Mouse (Mus musculus) gastrocnemius, adult 18-20 months (tissue): ENCODE data around the gene Cenph. TPM values are rescaled to one million over a fixed set of nuclear protein-coding genes. Genes with fewer than 3 reads are reported as not detected.
"Not testable (repeated sequence)": the region's sequence is repeated elsewhere in the genome, so short reads cannot be mapped to it uniquely, and the experiment has no call there.

Experiments
- DNase-seq: peaks from one replicate; pipeline ENCODE4 v3.0.0; 2021; ENCODE audit warnings: low spot score
- long read RNA-seq, 2 experiments: library from polyadenylated mRNA; stranded (forward); transcript quantifications; one replicate each; pipeline ENCODE4 v2.0.0; 2021
- total RNA-seq, 2 experiments: library from RNA; stranded (reverse); gene quantifications; 2 replicates each; pipeline ENCODE4 v1.2.3; 2021

Gene Cenph
- total RNA-seq = not detected
- long read RNA-seq, experiment 1 = 0 reads
- long read RNA-seq, experiment 2 = 0 reads

DNA sequence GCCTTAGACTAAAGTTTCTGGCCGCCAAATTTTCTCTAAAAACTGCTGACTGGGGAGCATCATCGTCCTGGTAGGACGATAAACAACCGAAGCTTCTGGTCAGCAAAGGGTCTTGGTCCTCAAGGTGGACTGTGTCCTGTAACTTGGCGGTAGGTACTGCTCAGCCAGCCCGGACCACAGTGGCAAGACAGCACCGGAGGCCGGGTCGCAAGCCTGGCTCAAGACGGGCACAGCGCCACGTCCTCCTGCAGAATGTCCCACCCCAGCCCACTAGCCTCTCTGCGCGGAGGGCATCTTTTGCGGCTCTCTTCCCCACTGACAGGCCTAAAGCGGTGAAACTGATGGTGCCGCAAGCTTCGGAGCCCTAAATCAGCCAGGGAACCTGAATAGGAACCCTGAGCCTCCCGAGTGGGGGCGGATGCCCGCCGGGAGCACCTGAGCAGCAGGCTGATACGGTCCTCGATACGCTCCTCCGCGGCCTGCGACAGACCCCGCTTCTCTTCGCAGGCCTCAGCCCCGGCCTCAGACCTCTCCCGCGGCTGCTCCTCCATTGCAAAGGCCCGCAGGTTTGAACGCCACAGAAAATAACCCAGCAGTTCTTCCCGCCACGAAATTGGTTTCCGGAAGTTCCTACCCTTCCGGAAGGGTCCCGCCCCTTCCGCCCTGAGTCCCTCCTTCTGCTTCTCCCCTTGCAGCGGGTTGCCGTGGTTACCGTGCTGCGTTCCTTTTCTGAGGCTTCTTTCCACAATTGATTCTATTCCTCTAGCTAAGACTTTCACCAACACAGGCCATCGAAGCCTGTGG, at the start of gene Cenph:
Gene Cenph (minus strand): TSS at position 648 of the 804 bp plus-strand sequence.
- peak; percentile 80 for DNase-seq

DNA sequence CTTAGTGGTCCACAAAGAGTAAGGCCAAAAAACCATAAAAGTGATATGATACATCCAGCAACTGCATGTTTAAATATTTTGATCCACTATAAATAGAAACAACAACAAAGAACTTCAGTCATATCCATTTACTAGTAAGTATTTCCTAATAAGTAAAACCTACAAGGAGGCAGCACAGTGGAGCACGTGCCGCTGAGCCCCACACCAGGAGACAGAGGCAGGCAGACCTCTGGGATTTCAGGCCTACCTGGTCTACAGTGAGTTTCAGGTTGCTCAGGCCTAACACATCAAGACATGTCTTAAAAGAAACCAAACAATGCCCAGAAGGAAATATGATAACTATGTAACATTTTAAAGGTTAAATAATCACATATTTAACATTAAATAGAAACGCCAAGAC, 49.2 kb upstream of the Cenph start:
- DNase-seq = no peak

DNA sequence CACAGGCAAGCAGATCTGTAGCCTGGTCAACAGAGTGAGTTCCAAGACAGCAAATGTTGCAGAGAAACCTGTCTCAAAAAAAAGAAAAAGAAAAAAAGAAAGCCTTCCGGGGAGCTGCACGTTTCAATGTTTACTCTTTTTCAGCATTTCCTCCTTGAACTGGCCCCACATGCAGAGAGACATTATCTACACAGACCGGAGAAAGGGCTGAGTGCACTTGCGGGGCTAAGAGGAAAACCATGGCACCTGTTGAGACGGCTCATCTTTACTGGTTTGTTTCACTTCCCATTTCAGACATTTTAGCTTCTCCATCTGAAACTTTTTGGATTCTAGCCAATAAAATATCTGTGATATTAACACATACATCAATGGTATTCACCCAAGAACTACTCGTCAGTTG, 48.6 kb upstream of the Cenph start:
- DNase-seq = no peak

DNA sequence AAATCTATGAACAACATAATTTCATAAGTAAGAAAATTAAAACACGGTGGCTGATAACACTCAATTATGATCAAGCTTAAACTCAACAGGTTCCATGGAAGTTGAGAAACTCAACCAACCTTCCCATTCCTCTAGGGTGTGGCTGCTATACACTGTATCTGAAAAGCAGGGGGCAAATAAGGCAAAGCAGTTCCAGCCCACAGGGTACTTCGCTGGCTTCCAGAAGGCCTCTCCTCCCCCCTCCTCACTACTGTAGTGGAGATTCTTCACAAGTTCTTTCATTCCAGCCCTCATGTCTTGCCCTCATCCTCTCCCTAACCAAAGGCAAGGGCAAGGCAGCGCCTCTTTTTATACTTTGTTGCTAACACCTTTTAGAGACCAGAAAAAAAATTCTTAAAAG, 48.2 kb upstream of the Cenph start:
- no peak for DNase-seq

DNA sequence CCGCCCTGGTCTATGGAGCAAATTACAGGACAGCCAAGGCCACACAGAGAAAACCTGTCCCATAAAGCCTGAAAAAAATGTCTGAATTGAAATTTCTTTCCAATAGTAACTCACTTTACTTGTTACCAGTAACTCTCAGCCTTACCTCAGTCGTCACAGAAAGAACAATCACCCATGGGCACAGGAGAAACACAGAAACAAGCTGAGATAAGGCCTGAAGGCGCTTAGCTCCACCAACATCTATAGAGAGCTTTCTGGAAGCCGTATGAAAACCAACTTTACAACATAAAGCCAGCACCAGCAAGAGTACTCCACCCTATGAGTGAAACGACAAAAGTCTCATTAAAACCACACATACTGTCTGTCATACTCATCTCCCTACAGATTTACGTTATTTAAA, 38.8 kb upstream of the Cenph start:
- no peak for DNase-seq

DNA sequence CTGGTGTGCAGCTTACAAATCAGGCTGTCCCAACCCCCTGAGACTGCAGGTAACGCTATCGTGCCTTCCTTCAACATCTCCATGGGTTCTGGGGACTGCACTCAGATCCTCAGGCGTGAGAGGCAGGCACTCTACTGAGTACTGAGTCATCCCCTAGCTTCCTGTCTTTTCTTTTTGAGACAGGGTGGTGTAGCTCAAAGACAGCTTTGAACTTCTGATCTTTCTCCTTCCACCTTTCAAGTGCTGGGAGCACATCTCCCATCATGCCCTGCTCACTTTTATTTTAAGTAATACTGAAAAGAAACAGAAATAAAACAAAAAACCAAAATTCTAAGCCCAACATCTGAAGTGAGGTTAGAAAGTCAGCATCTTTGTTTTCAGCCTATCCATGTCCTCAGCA, 30.1 kb upstream of the Cenph start:
- no peak for DNase-seq

DNA sequence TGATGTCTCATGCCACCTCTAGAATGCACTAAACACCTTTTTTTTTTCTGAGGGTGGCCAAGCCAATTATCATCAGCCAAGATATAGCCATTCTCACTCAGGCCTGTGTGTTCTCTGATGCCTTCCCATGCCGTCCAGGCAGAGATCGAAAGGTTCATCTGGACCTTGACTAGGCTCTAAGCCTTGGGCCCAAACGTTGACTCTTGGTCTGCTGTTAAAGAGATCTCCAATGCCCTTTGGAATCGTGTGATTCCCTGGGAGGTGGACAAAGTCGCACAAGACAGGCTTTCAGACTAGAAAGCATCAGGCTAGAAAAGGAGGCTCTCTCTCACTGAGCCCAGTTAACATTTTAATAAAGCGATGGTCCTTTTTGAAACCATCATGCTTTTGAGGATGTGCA, 21.5 kb upstream of the Cenph start:
- no peak for DNase-seq

DNA sequence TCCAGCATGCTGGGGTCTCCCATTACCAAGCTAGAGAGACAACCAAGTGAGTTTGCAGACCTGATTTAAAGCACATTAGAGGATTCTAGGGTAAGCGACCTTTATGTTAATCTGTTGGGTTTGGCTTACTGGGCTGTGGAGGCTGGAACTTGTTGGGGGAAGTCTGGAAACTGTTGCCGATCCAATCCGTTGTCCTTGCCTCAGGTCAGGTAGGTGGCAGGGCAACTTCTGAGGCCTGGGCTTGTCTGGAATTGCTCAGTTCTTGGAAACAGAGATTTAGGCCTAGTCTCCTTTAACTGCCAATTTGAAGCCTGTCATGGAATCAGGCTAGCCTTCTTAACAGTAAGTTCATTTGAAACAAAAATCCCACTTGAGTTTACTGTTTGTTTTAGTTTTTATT, 13.4 kb upstream of the Cenph start:
- DNase-seq = no peak

DNA sequence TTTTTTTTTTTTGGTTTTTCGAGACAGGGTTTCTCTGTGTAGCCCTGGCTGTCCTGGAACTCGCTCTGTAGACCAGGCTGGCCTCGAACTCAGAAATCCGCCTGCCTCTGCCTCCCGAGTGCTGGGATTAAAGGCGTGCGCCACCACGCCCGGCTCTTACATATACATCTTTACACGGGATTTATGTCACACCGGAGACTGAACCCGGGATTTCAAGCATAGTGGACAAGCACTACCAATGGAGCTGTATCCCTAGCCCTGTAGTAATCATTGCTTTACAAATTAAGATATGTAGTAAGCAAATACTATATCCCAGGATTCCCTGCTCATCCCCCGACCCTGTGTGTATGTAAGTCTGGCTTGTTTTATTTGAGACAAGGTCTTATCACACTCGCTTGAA, 12.4 kb upstream of the Cenph start:
- not testable (repeated sequence) for DNase-seq

DNA sequence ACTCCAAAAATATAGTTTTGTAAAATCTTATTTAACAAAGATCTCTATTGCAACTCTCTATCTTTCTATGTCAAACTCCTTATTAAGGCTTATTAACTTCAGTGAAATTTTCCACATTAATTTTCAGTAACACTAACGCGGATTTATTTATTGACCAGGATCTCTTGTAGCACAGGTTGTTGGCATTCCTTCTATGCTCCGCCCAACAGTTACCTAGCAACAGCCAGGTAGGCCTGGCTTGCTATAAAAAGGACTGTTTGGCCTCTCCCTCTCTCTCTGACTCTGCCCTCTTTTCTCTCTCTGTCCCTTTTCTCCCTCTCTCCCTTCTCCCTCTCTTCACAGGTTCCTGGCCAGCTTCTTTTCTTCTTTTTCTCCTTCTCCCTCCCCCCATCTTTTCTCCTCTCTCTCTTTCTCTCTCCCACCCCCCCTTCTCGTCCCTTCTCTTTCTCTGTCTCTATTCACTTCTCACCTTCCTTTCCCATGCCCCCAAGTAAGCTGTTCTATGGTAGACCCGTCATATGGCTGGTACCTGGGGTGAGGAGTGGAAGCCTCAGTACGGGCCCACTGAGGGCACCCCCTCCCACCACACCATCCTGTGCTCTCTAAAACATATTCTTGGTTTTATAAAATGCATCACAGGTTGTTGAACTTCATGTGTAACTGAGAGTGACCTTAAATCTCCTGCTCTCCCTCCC, 11.8 kb upstream of the Cenph start:
- DNase-seq = no peak

DNA sequence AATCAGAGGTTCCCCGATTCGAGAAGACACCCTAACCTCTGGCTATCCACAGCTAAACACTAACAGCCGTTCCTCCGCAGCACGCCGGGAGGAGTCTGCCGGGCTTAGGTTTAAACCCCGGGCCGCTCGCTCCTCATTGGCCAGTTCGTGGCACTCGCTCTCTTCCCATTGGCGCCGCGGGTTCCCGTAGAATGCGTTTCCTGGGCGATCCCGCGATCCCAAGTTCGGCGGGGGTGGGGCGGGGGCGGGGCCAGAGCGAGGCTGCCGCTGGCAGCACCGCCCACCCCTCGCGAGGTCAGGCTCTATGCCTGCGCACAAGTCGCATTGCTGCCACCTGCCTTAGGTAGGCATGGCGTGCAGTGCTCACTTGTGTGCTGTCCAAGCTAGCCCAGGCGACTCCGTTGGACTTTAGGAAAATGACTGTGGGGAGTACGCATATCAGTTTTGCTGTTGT, 10.7 kb upstream of the Cenph start, which contains the start of gene Ccnb1:
Gene Ccnb1 (minus strand): TSS at position 157 of the 454 bp plus-strand sequence.
- peak; percentile 91 for DNase-seq

DNA sequence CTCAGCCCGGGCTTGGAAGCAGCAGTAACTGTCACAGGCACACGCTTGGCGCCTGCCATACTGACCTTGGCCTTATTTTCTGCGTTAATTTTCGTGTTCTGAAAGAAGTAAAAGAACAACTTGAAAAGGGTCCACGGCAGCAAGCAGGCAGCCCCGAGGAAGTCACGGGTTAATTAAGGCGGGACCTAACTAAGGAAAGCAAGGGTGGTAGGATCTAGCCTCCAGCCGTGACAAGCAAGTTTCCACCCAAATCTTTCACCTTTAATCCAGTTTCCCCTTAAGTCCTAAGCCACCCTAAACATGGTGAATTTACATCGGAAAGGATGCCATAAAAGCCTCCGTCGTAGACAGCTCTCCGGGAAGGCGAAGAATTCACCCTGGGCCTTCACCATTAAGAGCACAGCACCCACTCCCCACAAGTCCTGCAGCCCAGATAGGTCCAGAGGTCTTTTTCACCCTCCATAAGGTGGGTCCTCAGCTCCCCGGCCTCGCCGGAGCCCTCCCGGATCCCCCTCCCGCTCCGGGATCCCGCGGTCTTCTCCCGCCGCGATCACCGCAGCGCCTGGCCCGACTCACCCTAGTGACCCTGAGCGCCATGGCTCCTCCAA, 10.2 kb upstream of the Cenph start:
- DNase-seq = no peak

DNA sequence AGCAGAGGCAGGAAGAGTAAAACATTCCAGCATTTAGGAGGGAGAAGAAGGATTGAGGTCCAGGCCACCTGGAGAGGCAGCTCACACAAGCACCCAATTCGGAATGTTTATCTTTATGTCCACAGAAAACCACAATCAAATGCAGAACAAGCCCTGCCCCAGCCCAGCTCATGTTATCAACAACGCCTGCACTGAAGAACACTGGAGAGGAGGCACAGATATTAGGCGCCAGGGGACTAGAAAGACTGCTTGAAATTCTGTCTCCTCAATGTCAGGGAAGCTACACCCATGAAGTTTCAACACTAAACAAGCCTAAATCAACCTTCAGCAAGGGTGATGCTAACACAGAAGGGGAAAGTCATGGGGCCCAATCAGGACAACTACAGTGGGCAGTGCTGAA, 1.8 kb upstream of the Cenph start:
- DNase-seq = no peak

DNA sequence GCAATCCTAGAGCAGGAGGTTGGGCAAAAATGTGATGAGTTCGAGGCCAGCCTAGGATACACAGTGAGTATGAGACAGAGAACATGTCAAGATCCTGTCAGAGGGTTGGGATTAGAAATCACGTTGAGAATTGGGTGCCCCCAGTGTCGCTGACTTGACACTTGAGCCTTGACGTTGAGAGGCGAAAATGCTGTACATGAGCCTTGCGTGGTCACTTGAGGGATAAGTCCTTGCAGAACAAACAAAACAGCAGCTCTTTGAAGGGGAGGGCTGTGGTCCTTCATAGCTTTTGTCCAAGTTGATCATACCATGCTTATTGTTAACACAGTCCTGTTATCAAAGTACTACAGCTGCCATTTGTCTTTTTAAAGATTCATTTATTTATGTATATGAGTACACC, 1.0 kb upstream of the Cenph start:
- no peak for DNase-seq

DNA sequence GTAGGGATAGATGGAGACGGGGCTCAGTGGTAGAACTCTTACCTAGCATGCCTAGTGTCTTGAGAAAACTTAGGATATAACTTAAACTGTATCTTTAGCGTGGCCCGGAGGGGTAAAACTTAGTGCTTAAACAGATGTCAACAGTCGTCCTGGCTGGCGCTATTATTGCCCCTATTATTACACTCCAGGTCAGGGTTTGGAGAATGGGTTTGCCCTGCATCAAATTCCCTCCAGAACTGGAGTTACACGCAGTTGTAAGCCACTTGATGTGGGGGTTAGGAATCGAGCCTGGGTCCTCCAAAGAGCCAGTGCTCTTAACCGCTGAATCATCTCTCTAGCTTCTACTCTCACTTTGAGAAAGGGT, 339 bp upstream of the Cenph start:
- no peak for DNase-seq

DNA sequence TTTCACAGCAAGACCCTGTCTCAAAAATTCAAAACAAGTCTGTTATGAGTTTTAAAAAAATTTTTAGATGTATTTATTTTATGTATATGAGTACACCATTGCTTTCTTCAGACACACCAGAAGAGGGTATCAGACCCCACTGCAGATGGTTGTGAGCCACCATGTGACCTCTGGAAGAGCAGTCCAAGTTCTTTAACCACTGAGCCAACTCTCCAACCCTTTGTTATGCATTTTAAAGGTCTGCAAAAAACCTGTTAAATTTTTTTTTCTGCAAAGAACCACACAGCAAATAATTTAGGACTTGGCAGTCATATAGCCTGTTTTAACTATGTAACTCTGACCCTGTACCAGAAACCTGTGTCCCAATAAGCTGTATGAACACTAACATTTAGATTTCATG, 995 bp downstream of the Cenph start:
- DNase-seq = no peak

DNA sequence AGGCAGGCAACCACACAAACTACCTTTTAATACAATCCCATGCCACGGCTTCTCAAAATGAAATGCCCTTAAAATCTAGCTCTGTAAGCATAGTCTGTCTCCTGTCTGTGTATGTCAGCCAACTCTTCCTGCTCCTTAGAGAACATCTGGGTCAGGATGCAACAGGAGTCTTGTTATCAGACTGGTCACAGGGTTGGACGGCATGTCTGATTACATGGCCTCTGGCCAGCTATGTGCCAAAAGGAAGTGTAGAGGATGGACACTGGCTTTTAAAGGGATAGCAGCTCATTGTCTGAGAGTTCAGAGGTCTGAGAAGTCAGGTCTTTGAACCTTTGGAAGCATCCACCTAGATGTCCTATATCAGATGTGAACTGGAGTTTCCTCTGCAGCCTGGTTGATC, 20.4 kb downstream of the Cenph start:
- DNase-seq = no peak

DNA sequence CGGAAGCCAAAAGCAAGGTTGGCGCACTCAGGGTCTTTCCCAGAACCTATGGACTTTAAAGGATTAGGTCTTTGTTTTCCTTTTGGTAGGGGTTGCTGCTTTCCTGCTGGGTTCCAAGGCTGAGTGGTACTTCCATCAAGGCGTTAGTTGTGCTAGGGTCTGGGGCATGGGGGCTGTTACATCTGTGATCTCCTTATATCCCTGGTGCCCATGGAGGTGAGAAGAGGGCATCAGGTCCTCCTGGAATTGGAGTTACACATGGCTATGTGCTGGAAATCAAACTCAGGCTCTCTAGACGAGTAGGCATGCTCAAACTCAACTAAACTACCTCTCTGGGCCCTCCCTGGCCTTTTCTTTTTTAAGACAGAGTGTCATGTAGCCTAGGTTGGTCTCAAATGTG, 21.5 kb downstream of the Cenph start:
- DNase-seq = no peak

DNA sequence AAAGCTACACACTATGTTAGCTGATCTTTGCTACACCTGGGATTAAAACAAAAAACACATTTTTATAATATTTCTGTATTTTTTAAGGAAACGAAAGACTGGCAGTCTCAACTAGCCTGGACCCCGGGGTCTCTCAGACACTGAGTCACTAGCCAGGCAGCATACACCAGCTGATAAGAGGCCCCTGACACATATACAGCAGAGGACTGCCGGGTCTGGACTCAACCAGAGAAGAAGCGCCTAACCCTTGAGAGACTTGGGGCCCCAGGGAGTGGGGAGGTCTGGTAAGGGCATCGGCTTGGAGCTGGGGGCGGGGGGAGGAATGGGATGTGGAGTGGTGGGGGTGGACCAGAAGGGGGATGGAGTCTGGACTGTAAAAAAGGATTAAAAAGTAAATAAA, 22.7 kb downstream of the Cenph start:
- DNase-seq = no peak

DNA sequence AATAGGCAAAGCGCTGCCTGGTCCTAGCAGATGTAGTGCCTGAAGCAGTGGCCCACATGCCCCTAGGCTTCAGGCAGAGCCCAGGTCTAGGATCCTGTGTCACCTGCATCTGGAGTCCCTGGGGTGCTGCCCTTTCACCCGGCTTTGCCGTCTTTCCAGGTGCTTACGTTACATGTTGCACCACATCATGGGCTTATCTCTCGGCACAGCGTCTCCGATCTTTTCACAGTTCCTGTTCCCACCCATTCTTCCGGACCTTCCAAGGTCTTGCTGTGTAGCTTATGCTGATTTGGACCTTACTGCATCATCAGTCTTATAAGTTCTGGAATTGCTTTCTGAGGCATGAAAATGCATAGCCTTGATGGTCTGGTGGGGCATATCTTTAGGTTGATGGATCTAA, 23.2 kb downstream of the Cenph start:
- DNase-seq = no peak

DNA sequence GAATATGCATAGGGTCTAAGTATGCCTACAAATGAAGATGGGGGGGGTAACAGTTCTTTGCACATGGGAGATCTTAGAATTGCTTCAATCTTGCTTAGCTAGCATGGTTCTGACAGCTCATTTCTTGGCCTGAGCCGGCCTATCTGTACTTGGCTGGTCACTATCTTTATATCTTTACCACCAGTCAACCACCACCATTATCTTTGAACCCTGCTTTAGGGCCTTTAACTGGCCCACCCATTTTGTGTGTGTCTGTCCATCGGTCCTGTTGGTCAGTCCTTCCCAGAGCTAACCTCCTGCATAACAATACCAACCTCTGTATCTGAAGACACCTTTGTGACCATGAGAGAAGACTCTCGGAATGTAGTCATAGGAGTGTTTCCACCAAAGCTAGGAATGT, 24.3 kb downstream of the Cenph start:
- DNase-seq = no peak

DNA sequence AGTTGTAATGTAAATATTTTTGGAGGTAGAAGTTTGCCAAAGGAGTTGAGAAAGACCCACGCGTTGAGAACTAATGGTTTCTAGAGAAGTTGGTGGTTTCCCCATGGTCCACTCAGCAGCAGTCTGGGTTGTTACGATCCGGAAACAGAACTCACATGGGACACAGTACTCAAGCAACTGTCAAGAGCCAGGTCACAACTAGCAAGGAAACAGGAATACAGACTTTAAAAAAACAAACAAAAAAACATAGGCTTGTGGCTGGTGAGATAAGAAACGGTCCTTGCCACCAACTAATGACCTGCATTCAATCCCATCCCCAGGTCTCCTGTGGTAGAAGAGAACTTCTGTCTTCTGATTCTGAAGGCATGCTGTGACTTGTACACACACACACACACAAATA, 24.9 kb downstream of the Cenph start:
- DNase-seq = no peak

DNA sequence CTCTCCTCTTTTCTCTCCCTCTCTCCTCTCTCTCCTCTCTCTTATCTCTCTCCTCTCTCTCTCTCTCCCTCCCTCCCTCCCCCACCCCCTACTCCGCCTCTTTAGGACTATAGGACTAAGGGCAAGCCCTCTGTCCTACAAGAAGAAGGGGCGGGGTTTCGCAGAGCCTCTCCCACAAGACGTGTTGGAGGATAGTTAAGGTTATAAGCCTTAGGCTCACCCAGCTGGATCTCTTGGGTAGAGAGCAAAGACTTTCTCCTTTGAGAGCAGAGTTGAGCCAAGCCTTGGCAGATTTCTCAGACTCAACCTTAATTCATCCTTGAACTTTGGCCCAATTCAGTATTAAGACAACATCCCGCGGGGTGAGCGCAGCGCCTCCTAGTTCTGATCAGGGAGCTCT, 27.1 kb downstream of the Cenph start:
- DNase-seq = no peak
